Mouse (Mus musculus) 3T3-L1 (cell line): Measurements from ENCODE around the gene Igsf10.
"Not testable (repeated sequence)": the region's sequence is repeated elsewhere in the genome, so short reads cannot be mapped to it uniquely, and the experiment has no call there.

Experiments used
- DNase-seq: peaks from one replicate; pipeline ENCODE4 v3.0.0-alpha.2; 2015; ENCODE audit warnings: low read depth, low spot score

Gene Igsf10

GRCm38 (mm10) chr3:59344065-59344905, at the start of gene Igsf10:
Gene Igsf10 (minus strand): TSS chr3:59344394.
- DNase-seq = no peak

- no peak for DNase-seq
These were observed 41.4 kb upstream of the Igsf10 start for GRCm38 (mm10) chr3:59385553-59385952.

GRCm38 (mm10) chr3:59385000-59385399, 40.8 kb upstream of the Igsf10 start:
- no peak for DNase-seq

- no peak for DNase-seq
These were observed 40.1 kb upstream of the Igsf10 start for GRCm38 (mm10) chr3:59384321-59384720.

- DNase-seq = not testable (repeated sequence)
These were observed 34.6 kb upstream of the Igsf10 start for GRCm38 (mm10) chr3:59378791-59379190.

- no peak for DNase-seq
These were observed 17.7 kb upstream of the Igsf10 start for GRCm38 (mm10) chr3:59361895-59362294.

GRCm38 (mm10) chr3:59360102-59360501, 15.9 kb upstream of the Igsf10 start:
- DNase-seq = peak; percentile 72

- DNase-seq = peak; percentile 79
These were observed 10.0 kb upstream of the Igsf10 start for GRCm38 (mm10) chr3:59354156-59354555.

GRCm38 (mm10) chr3:59351768-59352167, 7.6 kb upstream of the Igsf10 start:
- DNase-seq = no peak

GRCm38 (mm10) chr3:59343026-59343425, 1.2 kb downstream of the Igsf10 start:
- no peak for DNase-seq

- no peak for DNase-seq
These were observed 2.4 kb downstream of the Igsf10 start for GRCm38 (mm10) chr3:59341647-59342427.

GRCm38 (mm10) chr3:59328526-59328925, 15.7 kb downstream of the Igsf10 start:
- no peak for DNase-seq

GRCm38 (mm10) chr3:59321278-59321876, 22.8 kb downstream of the Igsf10 start:
- peak; percentile 75 for DNase-seq

- DNase-seq = no peak
These were observed 28.1 kb downstream of the Igsf10 start for GRCm38 (mm10) chr3:59316077-59316476.

GRCm38 (mm10) chr3:59312610-59313009, 31.6 kb downstream of the Igsf10 start:
- peak; percentile 71 for DNase-seq

GRCm38 (mm10) chr3:59305518-59305917, 38.7 kb downstream of the Igsf10 start:
- no peak for DNase-seq

GRCm38 (mm10) chr3:59304944-59305343, 39.2 kb downstream of the Igsf10 start:
- DNase-seq = peak; percentile 39

- DNase-seq = no peak
These were observed 46.5 kb downstream of the Igsf10 start for GRCm38 (mm10) chr3:59297653-59298052.

GRCm38 (mm10) chr3:59296563-59297130, 47.5 kb downstream of the Igsf10 start:
- peak; percentile 96 for DNase-seq

- DNase-seq = peak; percentile 97
These were observed 48.3 kb downstream of the Igsf10 start for GRCm38 (mm10) chr3:59295699-59296562.
